Comparison of ENCODE assay signal across 17 mouse cellular contexts in genomic region chr1:61336367-61336766, GRCm38 (mm10).
"Had no signal": no experiment of that assay in that cellular context is flagged by ENCODE, and none has a peak within 500 bp of the region (broad histone marks: within the 10 kb centered on the region; RNA-seq: fewer than 3 reads in every experiment).

No protein-coding gene starts in this region.

- ATAC-seq: midbrain, embryonic 15.5 days had no signal

- H3K27ac ChIP-seq: liver, embryonic 14.5 days; midbrain, embryonic 10.5 days; midbrain, embryonic 12.5 days; midbrain, embryonic 15.5 days; neural tube, embryonic 13.5 days; neural tube, embryonic 15.5 days had no signal

- H3K9me3 ChIP-seq: midbrain, embryonic 10.5 days; midbrain, embryonic 12.5 days; midbrain, embryonic 15.5 days; neural tube, embryonic 13.5 days; neural tube, embryonic 15.5 days had no signal

- H3K9ac ChIP-seq: liver, embryonic 14.5 days; lung, embryonic 14.5 days; midbrain, embryonic 12.5 days; midbrain, embryonic 15.5 days; neural tube, embryonic 13.5 days; neural tube, embryonic 15.5 days had no signal

- H3K4me3 ChIP-seq: midbrain, embryonic 10.5 days; midbrain, embryonic 12.5 days; midbrain, embryonic 15.5 days; myocyte; neural tube, embryonic 13.5 days; neural tube, embryonic 15.5 days had no signal

- H3K4me1 ChIP-seq: midbrain, embryonic 12.5 days; midbrain, embryonic 15.5 days; neural tube, embryonic 13.5 days; neural tube, embryonic 15.5 days had no signal

- H3K4me2 ChIP-seq: lung, embryonic 14.5 days; midbrain, embryonic 12.5 days; midbrain, embryonic 15.5 days; neural tube, embryonic 13.5 days; neural tube, embryonic 15.5 days had no signal

- H3K36me3 ChIP-seq: midbrain, embryonic 10.5 days; midbrain, embryonic 12.5 days; midbrain, embryonic 15.5 days; neural tube, embryonic 13.5 days; neural tube, embryonic 15.5 days had no signal

- DNase-seq: lung, adult 18-20 months; lung, embryonic 14.5 days; retina, postnatal 1 day; right cerebral cortex, adult 18-20 months; right cerebral cortex, postnatal 25 days; right cerebral cortex, postnatal 4 days; spleen, adult 18-20 months; thymus, adult 18-20 months; thymus, postnatal 14 days; thymus, postnatal 36 days had no signal

- H3K27me3 ChIP-seq: midbrain, embryonic 12.5 days; midbrain, embryonic 15.5 days; neural tube, embryonic 13.5 days; neural tube, embryonic 15.5 days had no signal
